Comparison of ENCODE assay signal across 10 mouse cellular contexts in the genomic region with DNA sequence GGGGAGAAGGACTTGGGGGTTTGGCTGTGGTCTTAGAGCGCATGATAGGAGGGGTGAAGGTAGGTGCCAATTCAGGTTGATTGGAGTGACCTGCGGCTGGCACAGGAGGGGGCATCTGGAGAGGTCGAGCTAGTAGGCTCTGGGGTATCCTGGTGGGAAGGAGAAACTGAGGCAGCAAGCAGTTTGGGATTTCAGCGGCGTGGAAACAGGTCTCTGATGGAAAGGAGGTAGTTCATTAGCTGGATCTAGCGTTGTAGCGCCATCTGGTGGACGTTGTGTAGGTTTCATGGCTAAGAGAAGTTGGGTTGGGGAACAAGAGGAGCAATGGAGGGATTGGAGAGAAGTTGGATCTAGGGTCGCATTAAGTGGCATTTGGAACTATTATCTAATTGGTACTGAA. TPM values are rescaled to one million over a fixed set of nuclear protein-coding genes. Genes with fewer than 3 reads are reported as not detected.
A peak's percentile ranks its signal among the peaks of the same experiment; 100 is the strongest.
DNase-seq lines count a peak whose midpoint lies in the region; ATAC-seq and TF ChIP-seq lines count a peak whose summit lies in the region.
"Had no signal": no experiment of that assay in that cellular context is flagged by ENCODE, and none has a peak within 500 bp of the region (broad histone marks: within the 10 kb centered on the region; RNA-seq: fewer than 3 reads in every experiment).

No protein-coding gene starts in this region.

- no peak overlapping the region for H3K4me3 ChIP-seq in forebrain, embryonic 14.5 days (ENCODE audit: low read depth, low read length)
- no peak overlapping the region for H3K4me3 ChIP-seq in forebrain, embryonic 13.5 days
- no peak overlapping the region for H3K4me3 ChIP-seq in G1E (ENCODE audit: low read depth, low read length)

- H3K9me3 ChIP-seq in forebrain, embryonic 14.5 days (replicated peaks; ENCODE audit: control insufficient read depth, low read length): no peaks in the 10 kb centered on the region
- H3K9me3 ChIP-seq in forebrain, embryonic 13.5 days (replicated peaks): no peaks in the 10 kb centered on the region
- no peaks in the 10 kb centered on the region for H3K9me3 ChIP-seq in G1E (replicated peaks)

- H3K36me3 ChIP-seq in forebrain, embryonic 14.5 days (ENCODE audit: control insufficient read depth, insufficient read depth, low read length): no peaks in the 10 kb centered on the region
- H3K36me3 ChIP-seq in forebrain, embryonic 13.5 days (ENCODE audit: poor library complexity, severe bottlenecking): no peaks in the 10 kb centered on the region
- peaks cover 12% of the 10 kb centered on the region for H3K36me3 ChIP-seq in G1E (replicated peaks)

- 74% methylated on average over 9 of the region's 9 CpGs for WGBS in forebrain, embryonic 14.5 days
- 72% methylated on average over 9 of the region's 9 CpGs for WGBS in forebrain, embryonic 13.5 days

- intact Hi-C loops in left cerebral cortex, postnatal 4 days (cut with DNase I): no loop called here

- peak; percentile 77 for DNase-seq in forebrain, embryonic 14.5 days (ENCODE audit: low spot score)
- peak; percentile 69 for DNase-seq in left cerebral cortex, postnatal 4 days
- no peak for DNase-seq in left cerebral cortex, adult 8-10 months (ENCODE audit: low spot score in 2 of 2)
- no peak for DNase-seq in G1E (ENCODE audit: low spot score)
- DNase-seq in embryo, embryonic 11 days: peak; percentile 64
- DNase-seq in lung, postnatal 36 days: peak; percentile 67
- DNase-seq in ovary, adult 18-20 months (ENCODE audit: low spot score): no peak

- H3K27me3 ChIP-seq in forebrain, embryonic 14.5 days (replicated peaks; ENCODE audit: control insufficient read depth, insufficient read depth, low read length): no peaks in the 10 kb centered on the region
- no peaks in the 10 kb centered on the region for H3K27me3 ChIP-seq in forebrain, embryonic 13.5 days
- H3K27me3 ChIP-seq in G1E (ENCODE audit: insufficient read depth, low read length): no peaks in the 10 kb centered on the region

- H3K9ac ChIP-seq in forebrain, embryonic 14.5 days (ENCODE audit: low read length): no peak overlapping the region
- no peak overlapping the region for H3K9ac ChIP-seq in forebrain, embryonic 13.5 days

- no peak overlapping the region for H3K4me2 ChIP-seq in forebrain, embryonic 14.5 days (ENCODE audit: low read length)
- H3K4me2 ChIP-seq in forebrain, embryonic 13.5 days: no peak overlapping the region

- TF ChIP-seq CTCF in G1E (IDR thresholded peaks at IDR 0.05; ENCODE audit: low read depth, low read length): peak; percentile 39; the same call in 1 of the 2 replicates

- H3K27ac ChIP-seq in forebrain, embryonic 14.5 days (ENCODE audit: low read depth, low read length): no peak overlapping the region
- H3K27ac ChIP-seq in forebrain, embryonic 13.5 days: no peak overlapping the region
- H3K27ac ChIP-seq: macrophage had no signal

- ATAC-seq in forebrain, embryonic 14.5 days: no peak
- ATAC-seq in forebrain, embryonic 13.5 days: no peak
- no peak for ATAC-seq in G1E (ENCODE audit: extremely low read depth, insufficient number of reproducible peaks, low FRiP score, poor library complexity, severe bottlenecking)

- no peaks in the 10 kb centered on the region for H3K4me1 ChIP-seq in forebrain, embryonic 14.5 days (ENCODE audit: control insufficient read depth, insufficient read depth, low read length)
- H3K4me1 ChIP-seq in forebrain, embryonic 13.5 days: peaks cover 5% of the 10 kb centered on the region; the same call in 1 of the 2 replicates
- 0 out of 2 replicates have a peak, but pooled peaks cover 4% of the 10 kb centered on the region for H3K4me1 ChIP-seq in G1E (ENCODE audit: insufficient read depth, low read depth, low read length)

RNA-seq across cellular contexts. Expression of a gene that starts 7.3 kb away (rescaled TPM):
- polyA plus RNA-seq in forebrain, embryonic 14.5 days (2014; fragmentation: Nextera tagmentation; extraction: Ambion mirVana): not detected in 2 replicates
- polyA plus RNA-seq in forebrain, embryonic 13.5 days (2015; fragmentation: Nextera tagmentation; extraction: Ambion mirVana): not detected in 2 replicates
- total RNA-seq in left cerebral cortex, postnatal 4 days (2021): not detected
- total RNA-seq in left cerebral cortex, adult 8-10 months (2022): not detected
- not detected in 2 replicates for total RNA-seq in G1E (2014; fragmentation: Nextera tagmentation)
- total RNA-seq in G1E (2017): not detected in 2 replicates
- polyA plus RNA-seq in G1E (2012): not detected in 2 replicates
- polyA plus RNA-seq: heart, embryonic 14.5 days; macrophage had no signal

RNA-seq across cellular contexts. Expression of a gene that starts 21.3 kb away (rescaled TPM):
- 44.0 and 49.3 TPM in 2 replicates for polyA plus RNA-seq in forebrain, embryonic 14.5 days (2014; fragmentation: Nextera tagmentation; extraction: Ambion mirVana)
- polyA plus RNA-seq in forebrain, embryonic 13.5 days (2015; fragmentation: Nextera tagmentation; extraction: Ambion mirVana): 85.2 and 86.3 TPM in 2 replicates
- 10 to 100 TPM; 29.5 to 31.8 TPM for total RNA-seq in left cerebral cortex, postnatal 4 days (2021)
- 100 to 1,000 TPM; 257 to 276 (median 261) TPM for total RNA-seq in left cerebral cortex, adult 8-10 months (2022)
- total RNA-seq in G1E (2014; fragmentation: Nextera tagmentation) (30.8 and 31.9 TPM in 2 replicates), G1E (2017) (37.3 and 44.1 TPM in 2 replicates)
- polyA plus RNA-seq in G1E (2012): 56.1 and 59.5 TPM in 2 replicates

RNA-seq across cellular contexts. Expression of a gene that starts 27.5 kb away (rescaled TPM):
- polyA plus RNA-seq in forebrain, embryonic 14.5 days (2014; fragmentation: Nextera tagmentation; extraction: Ambion mirVana): not detected in 2 replicates
- polyA plus RNA-seq in forebrain, embryonic 13.5 days (2015; fragmentation: Nextera tagmentation; extraction: Ambion mirVana): 0.15 TPM in 1 of 2 replicates, not detected in the other
- not detected for total RNA-seq in left cerebral cortex, postnatal 4 days (2021)
- not detected for total RNA-seq in left cerebral cortex, adult 8-10 months (2022)
- total RNA-seq in G1E (2014; fragmentation: Nextera tagmentation): not detected in 2 replicates
- not detected in 2 replicates for total RNA-seq in G1E (2017)
- not detected in 2 replicates for polyA plus RNA-seq in G1E (2012)
- polyA plus RNA-seq: heart, embryonic 14.5 days; macrophage had no signal

Comparison
In these comparisons a context has a peak if more than half of its experiments do, and no peak if none do; other contexts are left out.
1. DNase-seq: peak in forebrain, embryonic 14.5 days (single experiment), left cerebral cortex, postnatal 4 days (single experiment), embryo, embryonic 11 days (single experiment) and lung, postnatal 36 days (single experiment); none in left cerebral cortex, adult 8-10 months (0 of 2), G1E (single experiment) and ovary, adult 18-20 months (single experiment).
2. RNA of a gene that starts 21.3 kb away (total RNA-seq): 257 to 276 TPM in left cerebral cortex, adult 8-10 months; 30.8 to 44.1 TPM in G1E and 29.5 to 31.8 TPM in left cerebral cortex, postnatal 4 days; every median in the first group is over 4 times any median in the second.